Mouse (Mus musculus): ENCODE measurements at regions not wholly inside any gene's neighbourhood (a gene's known extent, or its start where the extent isn't known, plus 50 kb on each side); places are given as distances from the start of the nearest gene placed in this dataset.

GRCm38 (mm10) chr9:115559521-115559920 is 249.3 kb upstream of the Stt3b start:
- Histone ChIP-seq H3K4me3 (ENCODE audit: low read depth, low read length) (no peak overlapping the region), H3K4me2 (replicated peaks; ENCODE audit: low read depth) (no peak overlapping the region), H3K27me3 (ENCODE audit: control insufficient read depth, insufficient read depth, low read length) (no peaks in the 10 kb centered on the region), H3K36me3 (ENCODE audit: control insufficient read depth, insufficient read depth, low read length) (no peaks in the 10 kb centered on the region), H3K9me3 (ENCODE audit: control insufficient read depth, low read length) (no peaks in the 10 kb centered on the region), H3K27ac (replicated peaks) (no peak overlapping the region), H3K4me1 (replicated peaks; ENCODE audit: control insufficient read depth, insufficient read depth) (no peaks in the 10 kb centered on the region), H3K9ac (ENCODE audit: low read length) (no peak overlapping the region)
- DNase-seq (ENCODE audit: low spot score) (no peak), ATAC-seq (ENCODE audit: low FRiP score, low TSS enrichment) (no peak)
- TF ChIP-seq EP300 (optimal IDR thresholded peaks at IDR 0.05) (no peak), CTCF (IDR thresholded peaks at IDR 0.05; ENCODE audit: low read depth) (no peak)
- 95% methylated on average over 5 of the region's 5 CpGs for WGBS

GRCm38 (mm10) chr9:115561207-115561606 is 251.0 kb upstream of the Stt3b start:
- WGBS, result 88% methylated on average over 6 of the region's 6 CpGs
- no peak for TF ChIP-seq EP300 (optimal IDR thresholded peaks at IDR 0.05)
- no peak for TF ChIP-seq CTCF (IDR thresholded peaks at IDR 0.05; ENCODE audit: low read depth)
- no peak overlapping the region for H3K27ac ChIP-seq (replicated peaks)
- H3K9ac ChIP-seq (ENCODE audit: low read length), result no peak overlapping the region
- no peaks in the 10 kb centered on the region for H3K36me3 ChIP-seq (ENCODE audit: control insufficient read depth, insufficient read depth, low read length)
- no peak for ATAC-seq (ENCODE audit: low FRiP score, low TSS enrichment)
- no peaks in the 10 kb centered on the region for H3K27me3 ChIP-seq (ENCODE audit: control insufficient read depth, insufficient read depth, low read length)
- H3K4me2 ChIP-seq (replicated peaks; ENCODE audit: low read depth), result no peak overlapping the region
- no peak for DNase-seq (ENCODE audit: low spot score)
- H3K9me3 ChIP-seq (ENCODE audit: control insufficient read depth, low read length), result no peaks in the 10 kb centered on the region
- H3K4me1 ChIP-seq (replicated peaks; ENCODE audit: control insufficient read depth, insufficient read depth), result no peaks in the 10 kb centered on the region
- H3K4me3 ChIP-seq (ENCODE audit: low read depth, low read length), result no peak overlapping the region

GRCm38 (mm10) chr9:115562783-115563182 is 252.6 kb upstream of the Stt3b start:
- no peak for DNase-seq (ENCODE audit: low spot score)

GRCm38 (mm10) chr9:115564366-115564765 is 254.1 kb upstream of the Stt3b start:
- TF ChIP-seq CTCF (IDR thresholded peaks at IDR 0.05; ENCODE audit: low read depth) (no peak), EP300 (optimal IDR thresholded peaks at IDR 0.05) (no peak)
- H3K27ac ChIP-seq (replicated peaks), result no peak overlapping the region
- H3K4me1 ChIP-seq (replicated peaks; ENCODE audit: control insufficient read depth, insufficient read depth), result no peaks in the 10 kb centered on the region
- H3K4me2 ChIP-seq (replicated peaks; ENCODE audit: low read depth), result no peak overlapping the region
- no peaks in the 10 kb centered on the region for H3K36me3 ChIP-seq (ENCODE audit: control insufficient read depth, insufficient read depth, low read length)
- DNase-seq (ENCODE audit: low spot score) (no peak), ATAC-seq (ENCODE audit: low FRiP score, low TSS enrichment) (no peak)
- no peaks in the 10 kb centered on the region for H3K9me3 ChIP-seq (ENCODE audit: control insufficient read depth, low read length)
- H3K27me3 ChIP-seq (ENCODE audit: control insufficient read depth, insufficient read depth, low read length), result no peaks in the 10 kb centered on the region
- H3K4me3 ChIP-seq (ENCODE audit: low read depth, low read length), result no peak overlapping the region
- H3K9ac ChIP-seq (ENCODE audit: low read length), result no peak overlapping the region
- 77% methylated on average over 1 of the region's 1 CpGs for WGBS

More at GRCm38 (mm10) chr9:115562783-115563182, 252.6 kb upstream of the Stt3b start:
- Histone ChIP-seq H3K27me3 (ENCODE audit: control insufficient read depth, insufficient read depth, low read length) (no peaks in the 10 kb centered on the region), H3K4me3 (ENCODE audit: low read depth, low read length) (no peak overlapping the region), H3K36me3 (ENCODE audit: control insufficient read depth, insufficient read depth, low read length) (no peaks in the 10 kb centered on the region), H3K27ac (replicated peaks) (no peak overlapping the region), H3K4me1 (replicated peaks; ENCODE audit: control insufficient read depth, insufficient read depth) (no peaks in the 10 kb centered on the region), H3K4me2 (replicated peaks; ENCODE audit: low read depth) (no peak overlapping the region), H3K9me3 (ENCODE audit: control insufficient read depth, low read length) (no peaks in the 10 kb centered on the region), H3K9ac (ENCODE audit: low read length) (no peak overlapping the region)
- ATAC-seq (ENCODE audit: low FRiP score, low TSS enrichment), result no peak; the same call in 1 of the 2 replicates
- TF ChIP-seq EP300 (optimal IDR thresholded peaks at IDR 0.05) (no peak), CTCF (IDR thresholded peaks at IDR 0.05; ENCODE audit: low read depth) (no peak)
- 42% methylated on average over 4 of the region's 4 CpGs for WGBS

GRCm38 (mm10) chr9:115568693-115569334 is 258.6 kb upstream of the Stt3b start:
- Histone ChIP-seq H3K9me3 (ENCODE audit: control insufficient read depth, low read length) (no peaks in the 10 kb centered on the region), H3K27ac (replicated peaks) (no peak overlapping the region), H3K9ac (ENCODE audit: low read length) (no peak overlapping the region), H3K4me2 (replicated peaks; ENCODE audit: low read depth) (no peak overlapping the region), H3K4me3 (ENCODE audit: low read depth, low read length) (no peak overlapping the region), H3K27me3 (ENCODE audit: control insufficient read depth, insufficient read depth, low read length) (no peaks in the 10 kb centered on the region), H3K4me1 (replicated peaks; ENCODE audit: control insufficient read depth, insufficient read depth) (no peaks in the 10 kb centered on the region), H3K36me3 (ENCODE audit: control insufficient read depth, insufficient read depth, low read length) (no peaks in the 10 kb centered on the region)
- TF ChIP-seq CTCF (IDR thresholded peaks at IDR 0.05; ENCODE audit: low read depth) (no peak), EP300 (optimal IDR thresholded peaks at IDR 0.05) (no peak)
- 42% methylated on average over 7 of the region's 7 CpGs for WGBS
- no peak for ATAC-seq (ENCODE audit: low FRiP score, low TSS enrichment)
- no peak for DNase-seq (ENCODE audit: low spot score)

- H3K4me2 ChIP-seq (replicated peaks; ENCODE audit: low read depth), result no peak overlapping the region
- 62% methylated on average over 4 of the region's 4 CpGs for WGBS
- no peaks in the 10 kb centered on the region for H3K36me3 ChIP-seq (ENCODE audit: control insufficient read depth, insufficient read depth, low read length)
- no peaks in the 10 kb centered on the region for H3K27me3 ChIP-seq (ENCODE audit: control insufficient read depth, insufficient read depth, low read length)
- H3K9me3 ChIP-seq (ENCODE audit: control insufficient read depth, low read length), result no peaks in the 10 kb centered on the region
- no peaks in the 10 kb centered on the region for H3K4me1 ChIP-seq (replicated peaks; ENCODE audit: control insufficient read depth, insufficient read depth)
- TF ChIP-seq CTCF (IDR thresholded peaks at IDR 0.05; ENCODE audit: low read depth), result no peak
- TF ChIP-seq EP300 (optimal IDR thresholded peaks at IDR 0.05), result no peak
- no peak overlapping the region for H3K9ac ChIP-seq (ENCODE audit: low read length)
- H3K4me3 ChIP-seq (ENCODE audit: low read depth, low read length), result no peak overlapping the region
- DNase-seq (ENCODE audit: low spot score), result no peak
- no peak overlapping the region for H3K27ac ChIP-seq (replicated peaks)
- no peak for ATAC-seq (ENCODE audit: low FRiP score, low TSS enrichment)
Observed at GRCm38 (mm10) chr9:115570998-115571397, 260.8 kb upstream of the Stt3b start.

Measured in stomach, postnatal 0 days (tissue).